Mouse (Mus musculus) heart, embryonic 15.5 days (tissue): ENCODE measurements around the gene Dach1. TPM values are rescaled to one million over a fixed set of nuclear protein-coding genes. Genes with fewer than 3 reads are reported as not detected.

Source experiments
- ATAC-seq: fragments of 200-750 bp; cut with Nextera tagmentation; replicated peaks from 2 replicates; pipeline ENCODE4 v1.8.0; 2017; ENCODE audit warnings: low read depth, moderate TSS enrichment; ENCODE audit not compliant: insufficient number of reproducible peaks, insufficient read depth, low FRiP score
- H3K27ac ChIP-seq: fragments of 300-500 bp; sonication (generic); 2 replicates; pipeline ENCODE4 v1.5.1; 2015; ENCODE audit warnings: mild to moderate bottlenecking, inconsistent platforms
- H3K27me3 ChIP-seq: fragments of 300-500 bp; sonication (generic); 2 replicates; pipeline ENCODE4 v1.6.1; 2015; ENCODE audit warnings: inconsistent platforms
- H3K36me3 ChIP-seq: fragments of 300-500 bp; sonication (generic); 2 replicates; pipeline ENCODE4 v1.6.1; 2015; ENCODE audit warnings: mild to moderate bottlenecking, inconsistent platforms
- H3K4me1 ChIP-seq: fragments of 300-500 bp; sonication (generic); replicated peaks from 2 replicates; pipeline ENCODE4 v1.6.1; 2015; ENCODE audit warnings: inconsistent platforms
- H3K4me2 ChIP-seq: fragments of 300-500 bp; sonication (generic); 2 replicates; pipeline ENCODE4 v1.6.1; 2015; ENCODE audit warnings: inconsistent platforms, mild to moderate bottlenecking, moderate library complexity
- H3K4me3 ChIP-seq: fragments of 300-500 bp; sonication (generic); 2 replicates; pipeline ENCODE4 v1.5.1; 2015; ENCODE audit warnings: mild to moderate bottlenecking, inconsistent platforms
- H3K9ac ChIP-seq: fragments of 300-500 bp; sonication (generic); 2 replicates; pipeline ENCODE4 v1.6.1; 2015; ENCODE audit warnings: mild to moderate bottlenecking, inconsistent platforms
- H3K9me3 ChIP-seq: fragments of 300-500 bp; sonication (generic); replicated peaks from 2 replicates; pipeline ENCODE4 v1.6.1; 2016; ENCODE audit warnings: inconsistent platforms
- WGBS: fragments of 180-500 bp; shearing (Covaris S2); methylation state at CpG from one replicate; pipeline ENCODE4 v1.1.7; 2015; ENCODE audit warnings: mixed read lengths; 5-methylcytosine and 5-hydroxymethylcytosine counted together
- polyA plus RNA-seq: library from polyadenylated mRNA; unstranded; fragments of >200 nt; fragmentation: Nextera tagmentation; extraction: Ambion mirVana; gene quantifications from 2 replicates; pipeline ENCODE4 v1.2.1, GENCODE M21; 2015

The Dach1 gene
- polyA plus RNA-seq, 1 experiment from 2014 or later: 2.1 TPM

DNA sequence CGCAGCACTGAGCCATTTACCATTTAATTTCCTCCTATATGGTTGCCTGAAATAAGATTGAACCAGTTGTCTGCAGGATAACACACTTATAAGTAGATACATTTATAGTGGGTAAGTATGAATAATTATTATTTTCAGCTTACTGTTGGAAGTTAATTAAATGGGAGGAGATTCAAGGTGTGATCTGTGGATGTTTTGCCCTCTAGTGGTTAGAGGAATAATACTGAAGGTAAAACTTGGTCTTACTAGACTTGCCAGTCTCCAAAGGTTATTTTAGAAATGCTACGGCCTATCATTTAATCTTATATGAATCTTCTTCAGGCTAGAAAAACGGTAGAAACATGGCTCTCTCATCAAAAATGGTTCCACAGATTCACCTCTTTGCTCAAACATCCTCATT, 339.7 kb downstream of the Dach1 start:
- Histone ChIP-seq H3K9ac (no peak overlapping the region), H3K27me3 (no peaks in the 10 kb centered on the region), H3K4me3 (no peak overlapping the region), H3K9me3 (no peaks in the 10 kb centered on the region), H3K4me2 (no peak overlapping the region), H3K36me3 (no peaks in the 10 kb centered on the region), H3K27ac (no peak overlapping the region), H3K4me1 (no peaks in the 10 kb centered on the region)
- 74% methylated on average over 3 of the region's 3 CpGs for WGBS
- no peak for ATAC-seq

DNA sequence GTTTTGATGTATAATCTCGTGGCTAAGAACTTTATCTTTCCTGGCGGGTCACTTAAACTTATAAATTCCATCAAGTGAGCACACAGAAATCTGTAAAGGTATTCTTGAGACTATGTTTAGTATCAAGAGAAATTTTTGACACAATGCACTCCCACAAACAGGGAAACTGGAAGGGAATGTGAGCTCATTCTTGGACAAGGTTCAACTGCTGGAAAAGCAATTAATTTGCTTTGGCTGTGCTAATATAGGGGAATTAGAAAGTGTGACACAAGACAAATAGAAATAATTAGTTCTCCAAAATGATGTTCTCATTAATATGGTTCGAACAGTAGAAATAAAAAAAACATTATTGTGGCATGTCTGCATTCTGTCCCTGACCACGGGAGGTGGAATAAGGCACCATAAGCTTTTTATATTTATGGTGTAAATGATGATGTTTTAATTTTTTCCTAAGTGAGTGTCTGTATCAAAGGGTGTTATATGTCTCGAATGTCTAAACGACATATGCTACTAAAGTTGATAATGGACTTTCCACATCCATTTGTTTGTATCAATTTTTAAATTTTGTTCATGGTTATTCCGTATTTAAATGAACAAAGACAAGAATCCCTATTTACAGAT, 354.9 kb downstream of the Dach1 start:
- Histone ChIP-seq H3K9me3 (no peaks in the 10 kb centered on the region), H3K27ac (no peak overlapping the region), H3K9ac (no peak overlapping the region), H3K27me3 (no peaks in the 10 kb centered on the region), H3K36me3 (no peaks in the 10 kb centered on the region), H3K4me2 (no peak overlapping the region), H3K4me3 (no peak overlapping the region), H3K4me1 (no peaks in the 10 kb centered on the region; the same call in none of the 2 replicates)
- 61% methylated on average over 7 of the region's 7 CpGs for WGBS
- no peak for ATAC-seq

DNA sequence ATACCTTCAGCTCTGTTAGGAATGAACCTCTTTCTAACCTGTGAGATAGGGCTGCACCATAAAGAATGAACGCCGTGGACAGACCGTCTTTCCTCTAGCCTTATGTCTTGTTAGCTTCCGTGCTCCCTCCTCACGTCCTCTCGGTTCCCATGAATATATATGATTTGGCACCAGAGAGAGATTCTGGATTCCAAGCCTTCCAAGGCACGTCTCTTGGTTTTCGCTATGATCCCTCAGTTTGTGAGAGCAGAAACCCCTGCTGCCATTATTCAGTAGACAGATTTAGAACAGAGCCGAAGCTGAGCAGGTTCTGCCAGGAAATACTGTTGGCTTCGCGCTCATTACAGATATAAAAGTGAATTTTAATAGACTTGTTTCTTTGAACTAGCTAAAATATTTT, 356.0 kb downstream of the Dach1 start:
- Histone ChIP-seq H3K4me3 (no peak overlapping the region), H3K4me1 (no peaks in the 10 kb centered on the region; the same call in none of the 2 replicates), H3K27me3 (no peaks in the 10 kb centered on the region), H3K4me2 (no peak overlapping the region; the same call in 1 of the 2 replicates), H3K9me3 (no peaks in the 10 kb centered on the region), H3K27ac (no peak overlapping the region), H3K36me3 (no peaks in the 10 kb centered on the region), H3K9ac (no peak overlapping the region)
- WGBS: 62% methylated on average over 11 of the region's 11 CpGs
- ATAC-seq: no peak

DNA sequence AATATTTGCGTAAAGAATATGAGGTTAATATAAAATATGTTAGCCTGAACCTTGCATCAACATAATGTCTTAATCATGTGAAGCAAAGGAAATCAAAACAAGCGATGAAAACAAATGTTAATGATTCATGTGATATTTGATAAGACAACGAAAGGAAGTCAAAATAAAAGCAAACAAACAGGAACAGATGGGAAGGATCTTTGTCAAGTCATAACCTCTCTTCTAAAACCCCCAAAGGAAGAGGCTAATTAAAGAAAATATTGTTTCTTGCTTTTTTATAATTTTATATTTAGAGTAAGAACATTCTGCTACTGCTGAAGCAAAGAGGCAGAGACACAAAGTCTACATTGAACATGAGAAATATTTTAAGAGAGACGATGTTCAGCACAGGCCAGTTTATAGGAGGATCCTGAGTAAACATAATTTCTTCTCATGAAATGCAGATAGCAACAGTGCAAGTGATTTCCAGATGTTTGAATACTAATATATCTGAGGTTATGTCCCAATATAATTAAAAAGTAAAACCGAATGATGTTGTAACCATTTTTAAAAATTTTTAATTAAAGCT, 374.1 kb downstream of the Dach1 start:
- H3K4me1 ChIP-seq: no peaks in the 10 kb centered on the region
- H3K4me2 ChIP-seq: no peak overlapping the region
- no peak overlapping the region for H3K27ac ChIP-seq
- H3K4me3 ChIP-seq: no peak overlapping the region
- no peaks in the 10 kb centered on the region for H3K27me3 ChIP-seq
- WGBS: 81% methylated on average over 5 of the region's 5 CpGs
- H3K9me3 ChIP-seq: no peaks in the 10 kb centered on the region
- no peaks in the 10 kb centered on the region for H3K36me3 ChIP-seq
- H3K9ac ChIP-seq: no peak overlapping the region
- ATAC-seq: no peak

DNA sequence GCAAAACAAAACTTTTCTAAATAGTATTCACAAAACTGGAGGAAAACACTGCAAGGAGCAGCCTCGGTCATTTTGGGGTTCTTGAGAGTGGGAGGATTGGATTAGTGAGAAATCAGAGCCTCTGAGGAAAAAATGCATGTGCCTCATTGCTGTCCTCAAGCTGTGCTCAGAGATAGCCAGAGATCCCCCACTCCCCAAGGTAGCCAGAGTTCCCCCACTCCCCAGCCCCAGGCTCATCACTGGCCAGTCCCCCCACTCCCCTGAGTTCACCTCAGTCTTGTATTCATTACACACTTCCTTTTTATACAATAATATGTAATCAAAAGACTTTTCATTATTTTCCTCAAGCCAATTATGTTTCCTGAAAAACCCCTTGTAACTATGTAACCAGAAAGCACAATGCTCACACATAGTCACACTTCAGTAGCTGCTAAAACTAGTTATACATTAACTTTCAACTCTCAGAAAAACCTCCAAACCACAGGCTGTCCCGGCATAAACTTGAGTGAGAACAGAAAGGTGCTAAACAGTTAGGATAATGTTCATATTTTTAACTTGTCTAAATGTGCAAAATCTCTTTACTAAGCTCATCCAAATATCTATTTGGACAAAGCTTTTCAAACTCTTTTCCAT, 395.3 kb downstream of the Dach1 start:
- no peaks in the 10 kb centered on the region for H3K27me3 ChIP-seq
- 81% methylated on average over 2 of the region's 2 CpGs for WGBS
- H3K4me3 ChIP-seq: no peak overlapping the region
- H3K4me2 ChIP-seq: no peak overlapping the region
- H3K4me1 ChIP-seq: no peaks in the 10 kb centered on the region
- no peak overlapping the region for H3K27ac ChIP-seq
- no peaks in the 10 kb centered on the region for H3K36me3 ChIP-seq
- H3K9me3 ChIP-seq: 0 out of 2 replicates have a peak, but pooled peaks cover 7% of the 10 kb centered on the region
- ATAC-seq: no peak
- no peak overlapping the region for H3K9ac ChIP-seq

DNA sequence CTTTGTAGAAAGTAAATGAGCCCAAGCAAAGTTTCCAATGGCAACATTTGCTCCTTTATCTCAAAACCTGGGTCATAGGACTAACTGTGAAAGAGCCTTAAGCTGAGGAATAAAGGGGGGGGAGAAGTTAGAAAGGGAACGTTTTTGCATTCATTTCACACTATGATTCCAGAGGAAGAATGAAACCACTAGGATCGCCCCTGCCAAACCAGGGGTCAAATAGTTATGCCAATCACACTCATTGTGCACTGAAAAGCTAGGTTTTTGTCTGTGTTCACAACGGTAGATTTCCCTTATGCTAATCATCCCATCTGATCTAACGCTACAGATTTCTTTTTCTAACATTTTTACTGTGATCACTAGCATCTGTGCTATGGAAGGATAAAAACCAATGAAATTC, 415.2 kb downstream of the Dach1 start:
- Histone ChIP-seq H3K36me3 (no peaks in the 10 kb centered on the region), H3K4me2 (no peak overlapping the region), H3K27ac (no peak overlapping the region), H3K4me1 (no peaks in the 10 kb centered on the region), H3K4me3 (no peak overlapping the region), H3K9ac (no peak overlapping the region), H3K9me3 (no peaks in the 10 kb centered on the region), H3K27me3 (no peaks in the 10 kb centered on the region)
- 77% methylated on average over 4 of the region's 4 CpGs for WGBS
- ATAC-seq: no peak

DNA sequence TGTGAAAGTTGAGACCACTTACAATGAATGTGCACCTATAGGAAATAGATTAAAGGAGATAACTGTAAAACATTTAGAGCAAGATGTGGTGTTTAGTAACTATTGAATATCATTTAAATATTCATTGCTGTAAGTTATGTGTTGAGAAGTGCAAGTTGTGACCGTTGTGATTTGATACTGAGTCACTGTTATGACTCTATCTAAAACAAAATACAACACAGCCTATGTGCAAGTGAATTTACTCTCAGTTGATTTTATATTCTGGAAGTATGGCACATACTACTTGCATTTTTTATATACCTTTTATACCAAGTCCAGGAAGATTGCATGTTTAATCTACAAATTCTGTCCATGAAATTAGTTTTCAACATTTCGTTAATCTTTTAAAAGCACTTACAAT, 415.6 kb downstream of the Dach1 start:
- Histone ChIP-seq H3K9ac (no peak overlapping the region), H3K4me3 (no peak overlapping the region), H3K4me2 (no peak overlapping the region), H3K4me1 (no peaks in the 10 kb centered on the region), H3K27ac (no peak overlapping the region), H3K36me3 (no peaks in the 10 kb centered on the region), H3K27me3 (no peaks in the 10 kb centered on the region), H3K9me3 (no peaks in the 10 kb centered on the region)
- ATAC-seq: no peak
- 85% methylated on average over 2 of the region's 2 CpGs for WGBS

DNA sequence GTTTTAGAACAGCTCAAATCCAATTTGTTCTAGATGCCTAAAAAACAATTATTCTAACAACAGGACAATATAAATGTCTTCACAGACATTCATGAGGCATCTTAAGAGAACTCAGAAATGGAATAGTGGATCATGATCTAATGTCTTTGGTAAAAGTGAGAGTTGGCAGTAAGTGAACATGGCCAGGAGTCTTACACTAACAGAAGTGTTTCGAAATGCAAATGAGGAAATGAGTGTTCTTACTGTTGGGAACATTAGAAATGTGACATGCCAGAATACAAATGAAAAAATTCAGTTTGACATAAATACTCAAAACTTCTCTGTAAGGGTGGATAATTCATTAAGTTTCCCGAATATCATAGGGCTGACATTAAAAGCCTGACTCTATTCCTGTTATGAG, 426.3 kb downstream of the Dach1 start:
- Histone ChIP-seq H3K36me3 (no peaks in the 10 kb centered on the region), H3K27me3 (no peaks in the 10 kb centered on the region), H3K4me3 (no peak overlapping the region), H3K4me1 (no peaks in the 10 kb centered on the region; the same call in 1 of the 2 replicates), H3K27ac (no peak overlapping the region), H3K9ac (no peak overlapping the region), H3K4me2 (no peak overlapping the region), H3K9me3 (no peaks in the 10 kb centered on the region)
- ATAC-seq: no peak
- 81% methylated on average over 2 of the region's 2 CpGs for WGBS

DNA sequence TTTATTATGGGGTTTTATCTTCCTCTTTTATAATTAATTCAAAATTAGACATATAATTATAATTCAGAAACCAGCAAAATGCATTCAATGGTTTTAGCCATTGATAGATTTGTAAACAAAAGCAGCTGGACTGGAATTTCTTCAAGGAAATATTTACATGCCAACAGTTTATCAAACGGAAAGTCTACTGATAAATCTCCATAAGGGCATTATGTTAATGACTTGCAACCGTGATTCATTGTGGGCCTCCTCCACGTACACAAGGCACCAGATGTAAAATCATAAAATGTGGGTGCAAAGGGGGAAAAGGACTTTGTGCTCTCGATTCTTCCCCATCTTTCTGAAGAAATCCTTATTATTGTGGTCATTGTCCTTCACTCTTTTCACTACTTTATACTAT, 426.8 kb downstream of the Dach1 start:
- Histone ChIP-seq H3K4me3 (no peak overlapping the region), H3K4me2 (no peak overlapping the region), H3K9ac (no peak overlapping the region), H3K9me3 (no peaks in the 10 kb centered on the region), H3K27me3 (no peaks in the 10 kb centered on the region), H3K27ac (no peak overlapping the region), H3K36me3 (no peaks in the 10 kb centered on the region), H3K4me1 (no peaks in the 10 kb centered on the region; the same call in 1 of the 2 replicates)
- WGBS: 71% methylated on average over 4 of the region's 4 CpGs
- ATAC-seq: no peak
